Mouse (Mus musculus): ENCODE data around the gene Zranb1.

- TF ChIP-seq POLR2A (IDR thresholded peaks at IDR 0.05; ENCODE audit: borderline replicate concordance, low read depth, low read length), result no peak
- TF ChIP-seq CTCF (IDR thresholded peaks at IDR 0.05; ENCODE audit: low read depth, low read length), result no peak
These were observed 41.3 kb upstream of the Zranb1 start for GRCm38 (mm10) chr7:132889691-132890090.
